Mouse (Mus musculus) T-cell, adult 2 months (primary cell): ENCODE data around the gene Rbfox2.
"Not testable (repeated sequence)": the region's sequence is repeated elsewhere in the genome, so short reads cannot be mapped to it uniquely, and the experiment has no call there.

Experiments used
- DNase-seq: peaks from one replicate; pipeline ENCODE4 v3.0.0; 2022; ENCODE audit warnings: low spot score

Rbfox2 gene

GRCm38 (mm10) chr15:77273947-77274346, 32.9 kb downstream of the Rbfox2 start:
- DNase-seq: no peak

- no peak for DNase-seq
Measured at GRCm38 (mm10) chr15:77271285-77271684, 35.5 kb downstream of the Rbfox2 start.

GRCm38 (mm10) chr15:77269496-77269895, 37.3 kb downstream of the Rbfox2 start:
- DNase-seq: not testable (repeated sequence)

GRCm38 (mm10) chr15:77268415-77268814, 38.4 kb downstream of the Rbfox2 start:
- no peak for DNase-seq

- DNase-seq: no peak
Measured at GRCm38 (mm10) chr15:77265318-77265717, 41.5 kb downstream of the Rbfox2 start.

- no peak for DNase-seq
Measured at GRCm38 (mm10) chr15:77264314-77264713, 42.5 kb downstream of the Rbfox2 start.

GRCm38 (mm10) chr15:77262782-77263181, 44.0 kb downstream of the Rbfox2 start:
- no peak for DNase-seq

DNA sequence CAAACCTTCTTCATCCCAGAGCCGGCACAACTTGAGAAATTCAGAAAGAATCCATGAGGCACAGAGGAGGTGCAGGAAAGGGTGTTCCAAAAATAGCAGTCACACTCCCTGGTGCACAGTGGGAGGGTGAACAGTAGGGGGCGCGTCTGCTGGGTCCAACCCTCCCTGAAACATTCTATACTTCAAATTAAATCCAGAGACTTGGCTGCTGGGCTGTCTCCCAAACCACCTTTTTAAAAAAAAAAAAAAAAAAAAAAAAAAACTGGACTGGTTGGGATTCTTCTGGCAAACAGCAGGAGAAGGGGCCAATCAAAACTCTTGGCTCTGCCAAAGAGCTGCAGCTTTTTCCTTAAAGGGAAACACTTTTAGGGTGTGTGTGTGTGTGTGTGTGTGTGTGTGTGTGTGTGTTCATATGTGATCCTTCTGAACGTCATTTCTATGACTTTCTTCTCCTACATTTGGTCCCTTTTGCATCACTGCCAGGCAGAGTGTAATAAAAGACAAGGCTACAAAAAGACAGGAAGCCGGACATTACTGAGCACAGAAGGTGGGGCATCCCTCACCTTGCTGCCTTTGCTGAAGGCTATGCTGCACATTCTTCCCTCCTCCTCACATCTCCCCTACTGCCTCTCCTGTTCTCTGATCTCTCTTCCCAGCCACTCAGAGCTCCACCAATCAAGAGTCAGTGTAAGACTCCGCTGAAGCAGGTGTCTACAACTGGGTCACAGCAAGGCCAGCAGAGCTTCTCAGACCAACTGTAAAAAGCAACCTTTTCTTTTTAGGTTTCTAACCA, 49.2 kb downstream of the Rbfox2 start:
- peak; percentile 1 for DNase-seq

GRCm38 (mm10) chr15:77256782-77257181, 50.0 kb downstream of the Rbfox2 start:
- no peak for DNase-seq

GRCm38 (mm10) chr15:77254636-77255035, 52.2 kb downstream of the Rbfox2 start:
- DNase-seq: no peak

DNA sequence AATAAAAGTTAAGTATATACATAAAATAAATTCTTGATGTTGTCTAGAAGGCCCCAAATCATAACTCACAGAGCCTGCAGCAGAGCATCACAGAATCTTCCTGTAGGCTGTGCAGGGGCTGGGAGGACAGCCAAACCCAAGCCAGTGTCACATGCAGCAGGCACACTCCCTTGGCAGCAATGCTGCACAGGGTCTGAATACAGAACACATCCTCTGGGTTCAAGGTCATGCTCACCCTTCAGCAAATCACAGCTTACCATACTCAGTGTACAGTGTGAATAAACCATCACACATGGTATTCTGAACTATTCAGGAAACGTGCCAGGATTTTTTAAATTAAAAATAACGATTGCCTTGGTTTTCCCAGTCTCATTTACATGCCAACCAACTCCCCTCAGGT, 52.7 kb downstream of the Rbfox2 start:
- no peak for DNase-seq

DNA sequence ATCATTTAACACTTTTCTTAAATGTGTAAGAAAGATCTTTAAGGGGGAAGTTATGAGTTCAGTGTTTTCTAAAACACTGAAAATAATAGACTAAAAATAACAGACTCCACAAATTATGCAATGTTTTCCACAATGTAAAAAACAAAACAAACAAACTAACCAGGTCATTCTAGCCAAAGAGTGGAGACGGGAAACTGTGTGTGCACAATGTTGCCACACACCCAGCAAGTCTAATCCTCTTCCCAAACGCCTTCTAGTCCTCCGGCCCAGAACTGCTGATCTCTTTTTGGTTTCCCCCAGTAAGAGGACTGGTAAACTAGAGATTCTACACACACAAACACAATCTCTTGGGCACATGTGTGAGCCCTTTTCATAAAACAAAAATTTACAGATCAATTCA, 55.1 kb downstream of the Rbfox2 start:
- DNase-seq: no peak

- DNase-seq: no peak
Measured at GRCm38 (mm10) chr15:77250806-77251205, 56.0 kb downstream of the Rbfox2 start.

- DNase-seq: no peak
Measured at GRCm38 (mm10) chr15:77249421-77249820, 57.4 kb downstream of the Rbfox2 start.

GRCm38 (mm10) chr15:77245418-77246365, 61.1 kb downstream of the Rbfox2 start:
- DNase-seq: no peak

DNA sequence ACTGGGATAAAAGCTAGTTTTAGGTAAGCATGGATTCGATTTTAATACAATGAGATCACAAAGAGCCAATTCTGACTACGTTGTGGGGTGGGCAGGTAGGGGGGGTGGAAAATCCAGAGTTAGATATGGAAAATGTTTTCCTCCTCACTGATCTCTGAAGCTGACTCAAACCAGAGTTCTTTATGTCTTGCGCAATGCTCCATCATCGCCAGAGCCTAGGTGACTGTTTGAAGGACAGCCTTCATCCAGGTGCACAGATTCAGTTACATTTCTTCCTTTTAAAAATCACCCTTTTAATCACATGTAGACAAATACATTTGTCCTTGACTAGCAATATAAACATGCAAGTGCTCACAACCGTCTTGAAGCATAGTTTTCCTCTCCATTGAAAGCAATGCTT, 62.2 kb downstream of the Rbfox2 start:
- no peak for DNase-seq

- DNase-seq: no peak
Measured at GRCm38 (mm10) chr15:77243876-77244560, 62.8 kb downstream of the Rbfox2 start.

DNA sequence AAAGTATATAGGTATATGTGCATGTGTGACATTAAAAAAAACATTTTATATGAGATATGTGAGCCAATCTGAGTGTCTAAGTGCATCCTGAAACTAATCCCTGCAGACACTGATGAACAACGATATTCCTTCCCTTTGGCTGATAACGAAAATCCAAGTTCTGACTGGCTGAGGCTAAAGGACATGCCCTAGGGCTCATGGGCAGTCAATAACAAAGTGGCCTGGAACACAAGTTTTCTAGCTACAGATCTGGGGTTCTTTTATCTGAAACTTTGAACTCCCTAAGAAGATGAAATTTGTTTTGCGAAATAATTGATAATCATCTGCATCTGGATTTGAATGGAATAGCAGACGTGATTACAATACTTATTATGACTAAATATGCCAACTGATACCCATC, 66.2 kb downstream of the Rbfox2 start:
- DNase-seq: no peak

DNA sequence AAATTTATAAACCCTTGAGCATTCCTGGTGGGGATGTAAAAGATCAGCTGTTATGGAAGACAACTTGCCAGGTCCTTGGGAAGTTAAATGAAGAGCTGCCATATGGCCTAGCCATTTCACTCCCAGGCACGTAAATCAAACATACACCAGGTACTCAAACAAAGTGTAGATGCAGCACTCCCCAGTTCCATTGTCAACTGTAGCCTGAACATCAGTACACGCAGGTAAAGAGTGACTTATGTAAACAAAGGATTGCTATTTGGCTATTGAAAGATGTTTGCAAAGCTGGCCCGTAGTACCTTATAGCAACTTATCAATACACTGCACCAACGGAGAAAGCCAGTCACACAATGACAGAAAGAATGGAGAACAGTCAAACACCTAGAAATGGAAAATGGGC, 67.2 kb downstream of the Rbfox2 start:
- no peak for DNase-seq

GRCm38 (mm10) chr15:77237661-77238060, 69.1 kb downstream of the Rbfox2 start:
- no peak for DNase-seq

- no peak for DNase-seq
Measured at GRCm38 (mm10) chr15:77236055-77236567, 70.7 kb downstream of the Rbfox2 start.

GRCm38 (mm10) chr15:77235551-77235950, 71.3 kb downstream of the Rbfox2 start:
- DNase-seq: no peak
